Mouse (Mus musculus) kidney, embryonic 14.5 days (tissue): Measurements from ENCODE around the gene Plekhh3. TPM values are rescaled to one million over a fixed set of nuclear protein-coding genes. Genes with fewer than 3 reads are reported as not detected.

Source experiments
- ATAC-seq: fragments of 200-750 bp; cut with Nextera tagmentation; 2 replicates; pipeline ENCODE4 v1.8.0; 2017; ENCODE audit warnings: moderate number of reproducible peaks, mild to moderate bottlenecking, moderate TSS enrichment, moderate library complexity; ENCODE audit not compliant: low FRiP score, low TSS enrichment
- H3K27ac ChIP-seq: fragments of 300-500 bp; sonication (generic); 2 replicates; pipeline ENCODE4 v1.5.1; 2014; ENCODE audit warnings: low read depth, mild to moderate bottlenecking, low read length, moderate library complexity, mixed read lengths
- H3K27me3 ChIP-seq: fragments of 300-500 bp; sonication (generic); 2 replicates; pipeline ENCODE4 v1.6.1; 2014; ENCODE audit warnings: mild to moderate bottlenecking, low read length; ENCODE audit not compliant: control insufficient read depth, insufficient read depth
- H3K36me3 ChIP-seq: fragments of 300-500 bp; sonication (generic); 2 replicates; pipeline ENCODE4 v1.6.1; 2014; ENCODE audit warnings: low read length, mixed read lengths; ENCODE audit not compliant: control insufficient read depth, insufficient read depth
- H3K4me1 ChIP-seq: fragments of 300-500 bp; sonication (generic); 2 replicates; pipeline ENCODE4 v1.6.1; 2014; ENCODE audit warnings: low read length, mixed read lengths; ENCODE audit not compliant: control insufficient read depth, insufficient read depth
- H3K4me2 ChIP-seq: fragments of 300-500 bp; sonication (generic); replicated peaks from 2 replicates; pipeline ENCODE4 v1.6.1; 2014; ENCODE audit warnings: low read depth, mild to moderate bottlenecking, low read length
- H3K4me3 ChIP-seq: fragments of 300-500 bp; sonication (generic); 2 replicates; pipeline ENCODE4 v1.5.1; 2014; ENCODE audit warnings: mild to moderate bottlenecking, low read length
- H3K9ac ChIP-seq: fragments of 300-500 bp; sonication (generic); 2 replicates; pipeline ENCODE4 v1.6.1; 2014; ENCODE audit warnings: low read depth, mild to moderate bottlenecking, low read length, moderate library complexity
- H3K9me3 ChIP-seq: fragments of 300-500 bp; sonication (generic); 2 replicates; pipeline ENCODE4 v1.6.1; 2016; ENCODE audit warnings: low read length; ENCODE audit not compliant: control insufficient read depth
- WGBS: fragments of 180-500 bp; shearing (Covaris S2); extraction: QIAGEN DNeasy Blood & Tissue Kit; methylation state at CpG from one replicate; pipeline ENCODE4 v1.1.7; 2014; 5-methylcytosine and 5-hydroxymethylcytosine counted together
- polyA plus RNA-seq: library from polyadenylated mRNA; unstranded; fragments of >200 nt; fragmentation: Nextera tagmentation; extraction: Ambion mirVana; gene quantifications from 2 replicates; pipeline ENCODE4 v1.2.1, GENCODE M21; 2014

The Plekhh3 gene
- polyA plus RNA-seq, 1 experiment from 2014 or later = 17.9 TPM

- Histone ChIP-seq H3K27ac (no peak overlapping the region), H3K9me3 (no peaks in the 10 kb centered on the region), H3K4me2 (peak overlapping the region; percentile 93), H3K9ac (peak overlapping the region; percentile 77), H3K4me3 (peak overlapping the region; percentile 76), H3K4me1 (peaks cover 56% of the 10 kb centered on the region), H3K27me3 (peaks cover 33% of the 10 kb centered on the region), H3K36me3 (peaks cover 24% of the 10 kb centered on the region)
- ATAC-seq = no peak
- WGBS = 13% methylated on average over 17 of the region's 17 CpGs
These were observed 1.6 kb downstream of the Plekhh3 start for GRCm38 (mm10) chr11:101169301-101170107.

GRCm38 (mm10) chr11:101168301-101168980 lies 2.7 kb downstream of the Plekhh3 start:
- Histone ChIP-seq H3K36me3 (peaks cover 32% of the 10 kb centered on the region), H3K27me3 (peaks cover 42% of the 10 kb centered on the region)
- 64% methylated on average over 18 of the region's 18 CpGs for WGBS

GRCm38 (mm10) chr11:101167963-101168300 lies 3.2 kb downstream of the Plekhh3 start:
- Histone ChIP-seq H3K9me3 (no peaks in the 10 kb centered on the region), H3K9ac (no peak overlapping the region), H3K4me3 (no peak overlapping the region), H3K36me3 (peaks cover 36% of the 10 kb centered on the region), H3K27me3 (peaks cover 45% of the 10 kb centered on the region), H3K4me1 (peaks cover 50% of the 10 kb centered on the region), H3K27ac (no peak overlapping the region), H3K4me2 (no peak overlapping the region; the same call in 1 of the 2 replicates)
- no peak for ATAC-seq
- 38% methylated on average over 8 of the region's 8 CpGs for WGBS

More at GRCm38 (mm10) chr11:101168301-101168980, 2.7 kb downstream of the Plekhh3 start:
- H3K9me3 ChIP-seq = no peaks in the 10 kb centered on the region
- ATAC-seq = no peak
- H3K4me1 ChIP-seq = peaks cover 51% of the 10 kb centered on the region
- no peak overlapping the region for H3K27ac ChIP-seq
- peak overlapping the region; percentile 76; the same call in 1 of the 2 replicates for H3K4me3 ChIP-seq
- peak overlapping the region; percentile 93 for H3K4me2 ChIP-seq
- H3K9ac ChIP-seq = 0 out of 2 replicates have a peak overlapping the region, but pooled peaks have one; percentile 31

- H3K4me3 ChIP-seq = no peak overlapping the region
- ATAC-seq = no peak
- H3K36me3 ChIP-seq = peaks cover 41% of the 10 kb centered on the region
- no peak overlapping the region for H3K9ac ChIP-seq
- H3K27me3 ChIP-seq = peaks cover 47% of the 10 kb centered on the region
- peaks cover 45% of the 10 kb centered on the region for H3K4me1 ChIP-seq
- 57% methylated on average over 19 of the region's 19 CpGs for WGBS
- no peaks in the 10 kb centered on the region for H3K9me3 ChIP-seq
- no peak overlapping the region for H3K4me2 ChIP-seq
- H3K27ac ChIP-seq = no peak overlapping the region
These were observed 3.8 kb downstream of the Plekhh3 start for GRCm38 (mm10) chr11:101167211-101167962.

GRCm38 (mm10) chr11:101166357-101166756 lies 4.8 kb downstream of the Plekhh3 start:
- peaks cover 42% of the 10 kb centered on the region for H3K4me1 ChIP-seq
- no peak overlapping the region for H3K4me3 ChIP-seq
- H3K9me3 ChIP-seq = no peaks in the 10 kb centered on the region
- H3K27me3 ChIP-seq = peaks cover 48% of the 10 kb centered on the region
- H3K9ac ChIP-seq = no peak overlapping the region
- no peak overlapping the region for H3K4me2 ChIP-seq
- WGBS = 61% methylated on average over 14 of the region's 14 CpGs
- H3K36me3 ChIP-seq = peaks cover 51% of the 10 kb centered on the region
- no peak for ATAC-seq
- no peak overlapping the region for H3K27ac ChIP-seq

GRCm38 (mm10) chr11:101164677-101165580 lies 6.2 kb downstream of the Plekhh3 start:
- peaks cover 48% of the 10 kb centered on the region for H3K27me3 ChIP-seq
- 0 out of 2 replicates have a peak overlapping the region, but pooled peaks have one; percentile 28 for H3K9ac ChIP-seq
- H3K27ac ChIP-seq = no peak overlapping the region

GRCm38 (mm10) chr11:101164351-101164665 lies 6.8 kb downstream of the Plekhh3 start:
- H3K4me3 ChIP-seq = peak overlapping the region; percentile 34
- H3K27ac ChIP-seq = no peak overlapping the region
- no peaks in the 10 kb centered on the region for H3K9me3 ChIP-seq
- peak overlapping the region; percentile 60 for H3K4me2 ChIP-seq
- WGBS = 11% methylated on average over 21 of the region's 21 CpGs
- peaks cover 52% of the 10 kb centered on the region for H3K36me3 ChIP-seq
- peaks cover 31% of the 10 kb centered on the region for H3K4me1 ChIP-seq
- ATAC-seq = no peak
- peak overlapping the region; percentile 28; the same call in 1 of the 2 replicates for H3K9ac ChIP-seq
- peaks cover 48% of the 10 kb centered on the region for H3K27me3 ChIP-seq

More at GRCm38 (mm10) chr11:101164677-101165580, 6.2 kb downstream of the Plekhh3 start:
- 27% methylated on average over 35 of the region's 35 CpGs for WGBS
- ATAC-seq = no peak
- H3K4me3 ChIP-seq = peak overlapping the region; percentile 34; the same call in 1 of the 2 replicates
- peaks cover 37% of the 10 kb centered on the region for H3K4me1 ChIP-seq
- H3K9me3 ChIP-seq = no peaks in the 10 kb centered on the region
- peak overlapping the region; percentile 60 for H3K4me2 ChIP-seq
- peaks cover 52% of the 10 kb centered on the region for H3K36me3 ChIP-seq
